Mouse (Mus musculus) MEL (cell line): ENCODE data around the gene Plk2. TPM values are rescaled to one million over a fixed set of nuclear protein-coding genes. Genes with fewer than 3 reads are reported as not detected.

ENCODE experiments used
- DNase-seq: peaks from one replicate; pipeline ENCODE4 v3.0.0; 2011; ENCODE audit warnings: low read depth, low spot score
- H3K27ac ChIP-seq: 2 replicates; pipeline ENCODE4 v1.5.1; 2012; ENCODE audit warnings: low read depth, mild to moderate bottlenecking, control low read depth, low read length, moderate library complexity; ENCODE audit not compliant: control insufficient read depth
- H3K27me3 ChIP-seq, 2 experiments: fragments of 150-350 bp in 1 of 2; sonication (generic) in 1 of 2; 2 replicates each; pipeline ENCODE4 v1.6.1; 2012; ENCODE audit warnings: low read length in 2 of 2, mild to moderate bottlenecking in 2 of 2, improper control_type of control experiment in 1 of 2, moderate library complexity in 1 of 2; ENCODE audit not compliant: insufficient read depth in 2 of 2, control insufficient read depth in 1 of 2
- H3K36me3 ChIP-seq, 2 experiments: 2 replicates each; pipeline ENCODE4 v1.6.1; 2012 to 2014; ENCODE audit warnings: low read length in 2 of 2, improper control_type of control experiment in 1 of 2, inconsistent platforms in 1 of 2, mild to moderate bottlenecking in 1 of 2; ENCODE audit not compliant: insufficient read depth in 2 of 2, control insufficient read depth in 1 of 2
- H3K4me1 ChIP-seq, 2 experiments: fragments of 150-350 bp in 1 of 2; sonication (generic) in 1 of 2; 2 replicates each; pipeline ENCODE4 v1.6.1; 2012; ENCODE audit warnings: low read length in 2 of 2, improper control_type of control experiment in 1 of 2, mild to moderate bottlenecking in 1 of 2; ENCODE audit not compliant: insufficient read depth in 2 of 2, control insufficient read depth in 1 of 2
- H3K4me3 ChIP-seq, 2 experiments: fragments of 150-350 bp in 1 of 2; sonication (generic) in 1 of 2; 2 replicates each; pipeline ENCODE4 v1.5.1; 2012; ENCODE audit warnings: low read depth in 2 of 2, low read length in 2 of 2, mild to moderate bottlenecking in 2 of 2, moderate library complexity in 2 of 2, control low read depth in 1 of 2, improper control_type of control experiment in 1 of 2; ENCODE audit not compliant: control insufficient read depth in 1 of 2, insufficient read depth in 1 of 2
- H3K79me2 ChIP-seq: 2 replicates; pipeline ENCODE4 v1.6.1; 2012; ENCODE audit warnings: mild to moderate bottlenecking, low read length, moderate library complexity; ENCODE audit not compliant: control insufficient read depth, poor library complexity, insufficient read depth
- H3K9ac ChIP-seq: 2 replicates; pipeline ENCODE4 v1.6.1; 2012; ENCODE audit warnings: low read depth, mild to moderate bottlenecking, control low read depth, low read length, moderate library complexity; ENCODE audit not compliant: control insufficient read depth, poor library complexity, severe bottlenecking
- H3K9me3 ChIP-seq: fragments of 150-350 bp; sonication (generic); replicated peaks from 2 replicates; pipeline ENCODE4 v1.6.1; 2012; ENCODE audit warnings: mild to moderate bottlenecking, low read length, improper control_type of control experiment, moderate library complexity; ENCODE audit not compliant: insufficient read depth
- BHLHE40 ChIP-seq: IDR thresholded peaks from 2 replicates; pipeline ENCODE4 v1.6.1; 2012; ENCODE audit warnings: low read depth, mild to moderate bottlenecking, inconsistent platforms, low read length, improper control_type of control experiment, borderline replicate concordance
- CTCF ChIP-seq, 3 experiments: IDR thresholded peaks in 2 of 3; conservative IDR thresholded peaks in 1 of 3; 2 replicates each; pipeline ENCODE4 v1.5.1; 2011 to 2012; ENCODE audit warnings: low read length in 3 of 3, low read depth in 2 of 3, mild to moderate bottlenecking in 2 of 3, improper control_type of control experiment in 1 of 3, inconsistent platforms in 1 of 3, mixed read lengths in 1 of 3, moderate library complexity in 1 of 3; ENCODE audit not compliant: control insufficient read depth in 1 of 3, insufficient read depth in 1 of 3, poor library complexity in 1 of 3, severe bottlenecking in 1 of 3
- ELF1 ChIP-seq: IDR thresholded peaks from 2 replicates; pipeline ENCODE4 v1.6.1; 2014; ENCODE audit warnings: low read depth, mild to moderate bottlenecking, inconsistent platforms, low read length, improper control_type of control experiment, moderate library complexity
- EP300 ChIP-seq, 2 experiments: IDR thresholded peaks; 2 replicates each; pipeline ENCODE4 v1.6.1; 2011; ENCODE audit warnings: improper control_type of control experiment in 2 of 2, low read length in 2 of 2, low read depth in 1 of 2, mild to moderate bottlenecking in 1 of 2
- GATA1 ChIP-seq: IDR thresholded peaks from 2 replicates; pipeline ENCODE4 v1.6.1; 2011; ENCODE audit warnings: low read depth, low read length, improper control_type of control experiment
- HCFC1 ChIP-seq: IDR thresholded peaks from 2 replicates; pipeline ENCODE4 v1.6.1; 2012; ENCODE audit warnings: low read depth, mild to moderate bottlenecking, inconsistent platforms, low read length, improper control_type of control experiment, moderate library complexity
- KAT2A ChIP-seq: conservative IDR thresholded peaks from 2 replicates; pipeline ENCODE4 v1.6.1; 2012; ENCODE audit warnings: low read depth, low read length, improper control_type of control experiment, inconsistent platforms
- MAFK ChIP-seq: IDR thresholded peaks from 2 replicates; pipeline ENCODE4 v1.6.1; 2011; ENCODE audit warnings: low read depth, mild to moderate bottlenecking, low read length, improper control_type of control experiment, borderline replicate concordance
- MXI1 ChIP-seq: IDR thresholded peaks from 2 replicates; pipeline ENCODE4 v1.6.1; 2011; ENCODE audit warnings: mild to moderate bottlenecking, low read depth, low read length, improper control_type of control experiment
- NRF1 ChIP-seq: IDR thresholded peaks from 2 replicates; pipeline ENCODE4 v1.6.1; 2014; ENCODE audit warnings: low read depth, mild to moderate bottlenecking, inconsistent platforms, low read length, improper control_type of control experiment, moderate library complexity; ENCODE audit not compliant: poor library complexity, insufficient read depth, severe bottlenecking
- POLR2AphosphoS5 ChIP-seq: IDR thresholded peaks from 2 replicates; pipeline ENCODE4 v1.6.1; 2012; ENCODE audit warnings: low read depth, borderline replicate concordance, mild to moderate bottlenecking, inconsistent platforms, low read length, moderate library complexity, mixed read lengths
- SIN3A ChIP-seq: IDR thresholded peaks from 2 replicates; pipeline ENCODE4 v1.6.1; 2012; ENCODE audit warnings: low read length, improper control_type of control experiment, inconsistent platforms
- SMC3 ChIP-seq: IDR thresholded peaks from 2 replicates; pipeline ENCODE4 v1.6.1; 2011; ENCODE audit warnings: low read depth, low read length, improper control_type of control experiment
- TBP ChIP-seq: IDR thresholded peaks from 2 replicates; pipeline ENCODE4 v1.8.0; 2011; ENCODE audit warnings: low read depth, low read length, improper control_type of control experiment
- USF2 ChIP-seq, 2 experiments: IDR thresholded peaks; 2 replicates each; pipeline ENCODE4 v1.6.1; 2011 to 2012; ENCODE audit warnings: improper control_type of control experiment in 2 of 2, low read length in 2 of 2, borderline replicate concordance in 1 of 2, inconsistent platforms in 1 of 2, low read depth in 1 of 2, mild to moderate bottlenecking in 1 of 2; ENCODE audit not compliant: insufficient read depth in 1 of 2
- ZKSCAN1 ChIP-seq: IDR thresholded peaks from 2 replicates; pipeline ENCODE4 v1.6.1; 2012; ENCODE audit warnings: low read depth, mild to moderate bottlenecking, inconsistent platforms, low read length, improper control_type of control experiment, moderate library complexity
- ZMIZ1 ChIP-seq: IDR thresholded peaks from 2 replicates; pipeline ENCODE4 v1.6.1; 2012; ENCODE audit warnings: low read depth, mild to moderate bottlenecking, inconsistent platforms, low read length, improper control_type of control experiment, moderate library complexity
- polyA plus RNA-seq, 2 experiments: library from polyadenylated mRNA; stranded (reverse) in 1 of 2; unstranded in 1 of 2; fragments of >175 nt in 1 of 2; fragments of >200 nt in 1 of 2; gene quantifications; 2 replicates each; pipeline versions ENCODE4 v1.2.1 to v1.2.4; 2012; ENCODE audit warnings: low replicate concordance in 2 of 2, low read depth in 1 of 2; ENCODE audit not compliant: insufficient read length in 2 of 2, insufficient read depth in 1 of 2, missing spikeins in 1 of 2
- total RNA-seq: library from RNA; depleted of rRNA; stranded (reverse); fragments of 300-350 nt; gene quantifications from 2 replicates; pipeline ENCODE4 v1.2.3, GENCODE M21; 2012

Gene Plk2
- total and polyA plus RNA-seq, 3 experiments, result not detected

GRCm38 (mm10) chr13:110436692-110437091 lies 41.8 kb downstream of the Plk2 start:
- Histone ChIP-seq H3K4me1 (no peaks in the 10 kb centered on the region), H3K9me3 (no peaks in the 10 kb centered on the region), H3K9ac (no peak overlapping the region), H3K79me2 (no peaks in the 10 kb centered on the region), H3K27ac (no peak overlapping the region), H3K36me3 (no peaks in the 10 kb centered on the region), H3K27me3 (no peaks in the 10 kb centered on the region), H3K4me3 (no peak overlapping the region)
- no peak for TF ChIP-seq MXI1
- TF ChIP-seq SIN3A, result no peak
- no peak for TF ChIP-seq EP300 (IDR thresholded peaks at IDR 0.05; ENCODE audit: low read depth in 1 of 2, low read length in 2 of 2)
- TF ChIP-seq ELF1, result no peak
- TF ChIP-seq GATA1, result no peak
- no peak for TF ChIP-seq KAT2A
- no peak for TF ChIP-seq USF2 (IDR thresholded peaks at IDR 0.05; ENCODE audit: borderline replicate concordance in 1 of 2, insufficient read depth in 1 of 2, low read depth in 1 of 2, low read length in 2 of 2)
- no peak for TF ChIP-seq CTCF (IDR thresholded peaks at IDR 0.05 in 2 of 3, conservative IDR thresholded peaks at IDR 0.05 in 1 of 3; ENCODE audit: control insufficient read depth in 1 of 3, insufficient read depth in 1 of 3, low read depth in 2 of 3, low read length in 3 of 3, poor library complexity in 1 of 3, severe bottlenecking in 1 of 3)
- no peak for TF ChIP-seq HCFC1
- no peak for TF ChIP-seq MAFK
- no peak for TF ChIP-seq POLR2AphosphoS5
- TF ChIP-seq NRF1, result no peak
- DNase-seq, result no peak

- no peak for DNase-seq
- no peak overlapping the region for H3K27ac ChIP-seq
These were observed 43.8 kb downstream of the Plk2 start for GRCm38 (mm10) chr13:110438624-110439023.

GRCm38 (mm10) chr13:110444335-110444734 lies 49.5 kb downstream of the Plk2 start:
- Histone ChIP-seq H3K4me3 (no peak overlapping the region), H3K9me3 (no peaks in the 10 kb centered on the region), H3K36me3 (no peaks in the 10 kb centered on the region), H3K79me2 (no peaks in the 10 kb centered on the region), H3K4me1 (no peaks in the 10 kb centered on the region), H3K9ac (no peak overlapping the region), H3K27me3 (no peaks in the 10 kb centered on the region), H3K27ac (no peak overlapping the region)
- no peak for DNase-seq
- TF ChIP-seq MAFK (no peak), ZKSCAN1 (no peak), KAT2A (no peak)

More at GRCm38 (mm10) chr13:110438624-110439023, 43.8 kb downstream of the Plk2 start:
- H3K79me2 ChIP-seq, result no peaks in the 10 kb centered on the region
- H3K27me3 ChIP-seq, result no peaks in the 10 kb centered on the region
- TF ChIP-seq NRF1, result no peak
- no peak for TF ChIP-seq TBP
- no peak for TF ChIP-seq BHLHE40
- no peak for TF ChIP-seq GATA1
- TF ChIP-seq USF2 (IDR thresholded peaks at IDR 0.05; ENCODE audit: borderline replicate concordance in 1 of 2, insufficient read depth in 1 of 2, low read depth in 1 of 2, low read length in 2 of 2), result no peak
- no peak for TF ChIP-seq SMC3
- no peak for TF ChIP-seq ZKSCAN1
- no peak for TF ChIP-seq ZMIZ1
- TF ChIP-seq, all 39 proteins: peak for 0
- Histone ChIP-seq H3K9me3 (no peaks in the 10 kb centered on the region), H3K4me3 (no peak overlapping the region), H3K4me1 (no peaks in the 10 kb centered on the region), H3K36me3 (no peaks in the 10 kb centered on the region), H3K9ac (no peak overlapping the region)
